Mouse (Mus musculus) right cerebral cortex, postnatal 4 days (tissue): ENCODE results near the gene Rbm3.
A peak's percentile ranks its signal among the peaks of the same experiment; 100 is the strongest.
"Not testable (repeated sequence)": the region's sequence is repeated elsewhere in the genome, so short reads cannot be mapped to it uniquely, and the experiment has no call there.

ENCODE experiments used
- DNase-seq: peaks from one replicate; pipeline ENCODE4 v3.0.0-alpha.2; 2022

The Rbm3 gene

GRCm38 (mm10) chrX:8125235-8125634 lies 20.4 kb downstream of the Rbm3 start:
- DNase-seq = no peak

GRCm38 (mm10) chrX:8123821-8124470 lies 21.7 kb downstream of the Rbm3 start:
- DNase-seq = no peak

DNA sequence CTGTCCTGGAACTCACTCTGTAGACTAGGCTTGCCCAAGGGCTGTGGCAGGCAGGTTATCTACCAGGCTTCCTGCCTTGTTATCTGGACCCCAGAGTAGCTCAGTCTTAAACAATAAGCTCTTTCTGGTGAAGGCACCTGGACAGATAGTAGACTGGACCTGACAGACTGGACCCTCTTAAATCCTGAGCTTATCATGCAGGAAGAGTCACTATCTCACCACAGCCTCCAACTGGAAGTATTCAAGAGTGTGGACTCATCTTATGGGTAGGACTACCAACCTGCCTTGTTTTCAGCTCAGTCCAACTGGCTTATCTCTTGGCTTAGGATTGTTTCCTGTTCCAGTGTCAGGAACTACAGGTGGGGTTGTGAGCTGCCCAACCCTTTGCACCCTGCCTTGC lies 28.4 kb downstream of the Rbm3 start:
- no peak for DNase-seq

DNA sequence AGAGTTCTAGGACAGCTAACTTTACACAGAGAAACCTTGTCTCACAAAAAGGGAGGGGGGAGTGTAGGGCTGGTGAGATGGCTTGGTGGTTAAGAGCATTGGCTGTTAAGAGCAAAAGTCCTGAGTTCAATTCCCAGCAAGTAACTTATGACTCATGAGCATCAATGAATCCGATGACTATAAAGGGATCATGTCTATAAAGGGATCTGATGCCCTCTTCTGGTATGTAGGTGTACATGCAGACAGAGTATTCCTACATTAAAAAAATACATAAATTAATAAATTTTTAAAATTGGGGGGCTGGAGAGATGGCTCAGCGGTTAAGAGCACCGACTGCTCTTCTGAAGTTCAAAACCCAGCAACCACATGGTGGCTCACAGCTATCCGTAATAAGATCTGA lies 30.4 kb downstream of the Rbm3 start:
- no peak for DNase-seq

DNA sequence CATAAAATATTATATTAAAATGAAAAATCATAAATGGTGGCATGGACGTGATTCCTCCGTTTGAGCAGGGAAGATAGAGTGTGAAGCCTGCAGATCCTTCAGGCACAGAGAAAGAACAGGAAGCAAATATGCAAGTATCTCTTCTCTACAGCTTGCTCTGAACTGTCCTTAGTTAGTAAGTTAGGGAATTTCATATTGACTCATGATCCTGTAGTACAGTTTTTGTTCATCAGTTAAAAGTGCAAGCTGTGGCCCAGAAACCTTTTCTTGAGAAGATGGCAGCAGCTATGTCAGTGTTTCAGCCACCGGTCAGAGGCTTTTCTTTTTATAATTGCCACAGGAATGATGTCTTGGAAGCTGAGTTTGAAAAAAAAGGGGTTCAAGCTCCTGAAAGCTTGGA lies 40.7 kb downstream of the Rbm3 start:
- DNase-seq = no peak

- no peak for DNase-seq
Measured at GRCm38 (mm10) chrX:8102213-8102668, 43.4 kb downstream of the Rbm3 start.

GRCm38 (mm10) chrX:8101017-8101416 lies 44.7 kb downstream of the Rbm3 start:
- DNase-seq = peak; percentile 72

DNA sequence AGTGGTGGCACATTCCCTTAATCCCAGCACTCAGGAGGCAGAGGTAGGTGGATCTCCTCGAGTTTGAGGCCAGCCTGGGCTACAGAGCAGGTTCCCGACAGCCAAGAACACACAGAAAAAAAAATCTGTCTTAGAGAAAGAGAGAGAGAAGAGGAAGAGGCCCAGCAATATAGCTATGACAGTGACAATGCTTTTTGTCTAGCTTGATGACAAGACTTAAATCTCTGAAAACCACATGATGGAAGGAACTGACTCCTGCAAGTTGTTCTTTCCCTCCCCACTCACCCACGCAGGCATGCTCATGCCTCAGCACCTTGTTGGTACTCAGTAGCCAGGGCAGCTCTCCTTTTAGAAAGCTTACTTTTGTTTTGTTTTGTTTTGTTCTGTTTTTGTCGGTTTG lies 46.2 kb downstream of the Rbm3 start:
- no peak for DNase-seq

DNA sequence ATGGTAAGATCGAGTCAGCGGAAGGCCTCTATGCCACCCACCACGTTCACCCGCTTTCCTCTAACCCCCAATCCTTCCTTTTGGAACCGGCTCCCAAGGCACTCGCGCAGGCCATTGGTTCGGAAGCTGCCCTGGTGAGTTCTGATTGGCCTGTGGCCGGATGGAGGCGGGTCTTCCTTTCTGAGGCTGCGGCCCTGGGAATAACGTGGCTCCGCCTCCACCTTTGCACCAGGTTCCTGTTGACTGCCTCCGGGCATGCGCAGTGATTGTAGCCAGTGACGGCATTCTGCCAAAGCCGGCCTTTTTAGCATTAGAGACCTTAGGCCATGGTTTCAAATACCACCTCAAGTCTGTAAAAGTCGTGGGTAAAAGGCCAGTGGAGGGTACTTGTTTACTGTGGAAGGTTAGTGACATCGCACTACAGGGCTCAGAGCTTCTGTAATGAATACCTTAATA lies 48.9 kb downstream of the Rbm3 start:
- DNase-seq = peak; percentile 91

DNA sequence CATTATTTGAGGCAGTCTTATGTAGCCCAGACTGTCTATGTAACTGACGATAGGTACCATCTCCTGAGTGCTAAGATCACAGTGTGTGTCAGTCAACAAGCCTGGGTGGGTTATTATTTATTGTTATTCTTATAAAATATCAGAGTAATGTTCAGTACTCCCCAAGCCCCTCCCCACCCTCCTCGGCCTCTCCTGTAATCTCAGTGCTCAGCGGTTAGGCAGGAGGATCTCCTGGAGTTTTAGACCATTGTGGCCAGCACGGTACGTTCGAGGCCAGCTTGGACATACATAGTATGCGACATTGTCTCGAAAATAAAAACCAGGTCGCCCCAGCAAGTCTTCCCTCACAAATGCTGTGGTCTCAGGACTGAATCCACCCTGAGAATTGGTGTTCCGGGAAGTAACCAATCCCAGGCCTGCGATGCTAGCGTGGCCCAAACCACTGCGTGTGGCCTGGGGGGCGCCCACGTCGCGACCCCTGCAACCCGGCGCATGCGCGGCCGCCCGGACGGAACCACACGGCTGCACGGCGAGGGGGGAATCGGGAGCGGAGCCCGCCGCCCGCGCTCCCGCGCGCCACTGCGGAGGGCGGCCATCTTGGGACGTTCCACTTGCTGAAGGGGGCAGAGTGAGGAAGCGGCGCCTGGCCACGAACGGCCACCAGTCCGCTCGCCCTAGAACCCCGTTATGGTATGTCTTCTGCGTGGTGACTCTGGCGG lies 49.5 kb downstream of the Rbm3 start:
- peak; percentile 62 for DNase-seq

- DNase-seq = no peak
Measured at GRCm38 (mm10) chrX:8095546-8095945, 50.1 kb downstream of the Rbm3 start.

DNA sequence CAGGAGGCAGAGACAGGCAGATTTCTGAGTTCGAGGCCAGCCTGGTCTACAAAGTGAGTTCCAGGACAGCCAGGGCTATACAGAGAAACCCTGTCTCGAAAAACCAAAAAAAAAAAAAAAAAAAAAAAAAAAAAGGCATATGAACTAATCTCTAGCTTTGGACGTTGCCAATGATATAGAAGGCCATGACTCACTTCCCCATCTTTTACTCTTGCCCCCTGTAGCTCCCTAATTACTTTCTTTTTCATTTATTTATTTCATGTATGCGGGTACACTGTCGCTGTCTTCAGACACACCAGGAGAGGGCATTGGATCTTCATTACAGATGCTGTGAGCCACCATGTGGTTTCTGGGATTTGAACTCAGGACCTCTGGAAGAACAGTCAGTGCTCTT lies 54.7 kb downstream of the Rbm3 start:
- DNase-seq = not testable (repeated sequence)

- no peak for DNase-seq
Measured at GRCm38 (mm10) chrX:8090346-8090953, 55.2 kb downstream of the Rbm3 start, which contains the start of gene Was. Was (minus strand) TSS chrX:8090498.

DNA sequence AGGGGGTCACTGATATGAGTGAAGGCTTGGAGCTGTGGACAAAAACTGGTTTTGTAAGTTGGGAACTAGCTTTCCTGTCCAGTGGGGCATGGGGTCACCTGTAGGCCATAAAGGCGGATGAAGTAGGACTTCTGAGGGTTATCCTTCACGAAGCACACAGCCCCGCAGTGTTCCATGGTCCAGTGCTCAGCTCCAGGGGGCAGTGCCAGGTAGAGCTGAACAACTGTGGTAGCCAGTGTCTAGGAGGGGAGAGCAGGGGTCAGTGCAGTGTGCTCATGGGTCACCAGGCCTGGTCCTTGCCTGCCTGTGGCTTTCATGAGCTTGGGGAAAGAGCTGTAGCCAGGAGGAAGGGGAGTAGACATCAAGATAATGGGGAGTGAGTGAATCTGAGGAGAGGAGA lies 55.9 kb downstream of the Rbm3 start:
- DNase-seq = no peak
